28 mouse cellular contexts compared by ENCODE assay signal in genomic region chrX:66605490-66605889, GRCm38 (mm10). TPM values are rescaled to one million over a fixed set of nuclear protein-coding genes. Genes with fewer than 3 reads are reported as not detected.
"Had no signal": no experiment of that assay in that cellular context is flagged by ENCODE, and none has a peak within 500 bp of the region (broad histone marks: within the 10 kb centered on the region; RNA-seq: fewer than 3 reads in every experiment).

No protein-coding gene starts in this region.

- H3K4me3 ChIP-seq: heart, embryonic 10.5 days; heart, embryonic 12.5 days; hindbrain, embryonic 10.5 days; hindbrain, embryonic 12.5 days; intestine, embryonic 15.5 days; layer of hippocampus, adult 2 months; left cerebral cortex, adult 2 months; limb, embryonic 10.5 days; limb, embryonic 12.5 days; liver, embryonic 13.5 days; liver, embryonic 15.5 days had no signal

- H3K9ac ChIP-seq: heart, embryonic 12.5 days; hindbrain, embryonic 12.5 days; hindbrain, embryonic 14.5 days; intestine, embryonic 15.5 days; limb, embryonic 12.5 days; liver, embryonic 13.5 days; liver, embryonic 15.5 days had no signal

- H3K9me3 ChIP-seq: heart, embryonic 10.5 days; heart, embryonic 12.5 days; hindbrain, embryonic 10.5 days; hindbrain, embryonic 12.5 days; intestine, embryonic 15.5 days; limb, embryonic 10.5 days; limb, embryonic 12.5 days; liver, embryonic 13.5 days; liver, embryonic 15.5 days had no signal

- ATAC-seq: hindbrain, embryonic 16.5 days; inflammation-experienced regulatory T-cells, adult 6 months; intestine, embryonic 15.5 days; intestine, postnatal 0 days had no signal

- H3K27me3 ChIP-seq: heart, embryonic 12.5 days; hindbrain, embryonic 12.5 days; intestine, embryonic 15.5 days; limb, embryonic 12.5 days; liver, embryonic 13.5 days; liver, embryonic 15.5 days had no signal

- H3K36me3 ChIP-seq: heart, embryonic 10.5 days; heart, embryonic 12.5 days; hindbrain, embryonic 10.5 days; hindbrain, embryonic 12.5 days; intestine, embryonic 15.5 days; limb, embryonic 10.5 days; limb, embryonic 12.5 days; liver, embryonic 13.5 days; liver, embryonic 15.5 days had no signal

- H3K27ac ChIP-seq: heart, embryonic 10.5 days; hindbrain, embryonic 10.5 days; hindbrain, embryonic 12.5 days; hindbrain, embryonic 14.5 days; intestine, embryonic 15.5 days; layer of hippocampus, adult 2 months; left cerebral cortex, adult 2 months; limb, embryonic 10.5 days; limb, embryonic 12.5 days; liver, embryonic 13.5 days; liver, embryonic 15.5 days had no signal

- H3K4me1 ChIP-seq: heart, embryonic 10.5 days; heart, embryonic 12.5 days; hindbrain, embryonic 10.5 days; hindbrain, embryonic 12.5 days; intestine, embryonic 15.5 days; limb, embryonic 10.5 days; limb, embryonic 12.5 days; liver, embryonic 13.5 days; liver, embryonic 15.5 days had no signal

- H3K4me2 ChIP-seq: heart, embryonic 12.5 days; hindbrain, embryonic 12.5 days; hindbrain, embryonic 14.5 days; intestine, embryonic 15.5 days; limb, embryonic 12.5 days; liver, embryonic 11.5 days; liver, embryonic 13.5 days; liver, embryonic 15.5 days had no signal

- DNase-seq: gastrocnemius, postnatal 10 days; gastrocnemius, postnatal 25 days; heart, adult 18-20 months; heart, postnatal 10 days; heart, postnatal 4 days; kidney, adult 18-20 months; kidney, adult 8-10 months; kidney, postnatal 10 days; kidney, postnatal 25 days; kidney, postnatal 4 days; liver; liver, embryonic 13.5 days had no signal

RNA-seq across cellular contexts. Expression of gene Slitrk2, which starts 43.6 kb away (rescaled TPM):
- total RNA-seq: granulocyte monocyte progenitor cell, adult 5-6 weeks had no signal
- polyA plus RNA-seq: inflammation-experienced regulatory T-cells, adult 6 months had no signal
